Mouse (Mus musculus): ENCODE results near the gene Cetn2.

Cetn2 gene

GRCm38 (mm10) chrX:72917884-72918681, at the start of gene Cetn2, which contains the start of gene Nsdhl:
Gene Cetn2, minus strand, starts transcription at chrX:72918411.
Gene Nsdhl, plus strand, starts transcription at chrX:72918557.
- no peaks in the 10 kb centered on the region for H3K27me3 ChIP-seq (ENCODE audit: insufficient read depth, low read length)
- H3K36me3 ChIP-seq (ENCODE audit: insufficient read depth, low read length), result peaks cover 31% of the 10 kb centered on the region
- H3K9me3 ChIP-seq (ENCODE audit: low read length), result no peaks in the 10 kb centered on the region
- H3K4me3 ChIP-seq (replicated peaks; ENCODE audit: low read length), result peak within 1 kb of the TSS; percentile 85
- TF ChIP-seq CTCF (conservative IDR thresholded peaks at IDR 0.05; ENCODE audit: low read length) (no peak), POU5F1 (IDR thresholded peaks at IDR 0.05; ENCODE audit: borderline replicate concordance, low read length) (no peak)
- H3K4me1 ChIP-seq (replicated peaks; ENCODE audit: low read depth, low read length), result no peaks in the 10 kb centered on the region; the same call in 1 of the 2 replicates

DNA sequence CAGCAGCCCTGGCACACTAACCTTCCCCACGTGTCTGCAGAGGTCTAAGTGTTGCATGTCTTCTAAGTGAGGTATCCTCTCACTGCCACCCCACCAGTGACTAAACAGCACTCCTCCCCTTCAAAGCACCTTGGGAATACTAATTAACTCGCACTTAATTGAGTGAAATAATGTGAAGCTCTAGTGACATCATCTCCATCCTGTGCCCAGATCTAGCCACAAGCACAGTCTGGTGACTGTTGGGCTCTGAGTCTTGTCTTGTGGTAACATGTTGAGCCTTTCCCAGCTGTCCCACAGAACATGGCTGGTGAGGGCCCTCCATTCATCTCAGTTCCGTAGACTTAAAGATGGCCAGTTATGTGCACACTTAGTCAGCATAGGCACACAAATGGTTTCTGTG, 44.5 kb upstream of the Cetn2 start:
- H3K9me3 ChIP-seq (ENCODE audit: low read length), result peaks cover 4% of the 10 kb centered on the region; the same call in 1 of the 2 replicates
- TF ChIP-seq NANOG (IDR thresholded peaks at IDR 0.05; ENCODE audit: borderline replicate concordance, low read length) (no peak), POU5F1 (IDR thresholded peaks at IDR 0.05; ENCODE audit: borderline replicate concordance, low read length) (no peak), CTCF (conservative IDR thresholded peaks at IDR 0.05; ENCODE audit: low read length) (no peak)

DNA sequence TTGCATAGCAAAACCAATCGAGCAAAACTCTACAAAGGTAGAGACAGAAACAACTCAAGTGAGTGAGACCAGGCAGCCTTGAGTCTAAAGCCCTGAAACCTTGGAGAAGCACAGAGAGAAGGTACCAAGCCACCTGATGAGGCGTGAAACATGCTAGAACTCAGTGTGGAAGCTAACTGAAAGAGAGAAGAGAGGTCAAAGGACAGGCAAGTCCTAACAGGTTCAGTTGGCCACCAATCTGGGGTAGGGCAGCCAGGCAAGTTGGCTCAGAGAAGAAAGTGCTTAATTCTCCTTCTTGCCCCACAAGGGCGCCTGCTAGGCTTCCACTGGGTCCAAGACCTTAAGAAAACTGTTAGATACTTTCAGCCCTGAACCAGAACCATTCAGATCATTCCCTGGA, 43.3 kb upstream of the Cetn2 start:
- TF ChIP-seq POU5F1 (IDR thresholded peaks at IDR 0.05; ENCODE audit: borderline replicate concordance, low read length) (no peak), NANOG (IDR thresholded peaks at IDR 0.05; ENCODE audit: borderline replicate concordance, low read length) (no peak), CTCF (conservative IDR thresholded peaks at IDR 0.05; ENCODE audit: low read length) (no peak)
- Histone ChIP-seq H3K9me3 (ENCODE audit: low read length) (peaks cover 4% of the 10 kb centered on the region; the same call in 1 of the 2 replicates), H3K4me3 (replicated peaks; ENCODE audit: low read length) (no peak overlapping the region), H3K4me1 (replicated peaks; ENCODE audit: low read depth, low read length) (no peaks in the 10 kb centered on the region), H3K27me3 (ENCODE audit: insufficient read depth, low read length) (no peaks in the 10 kb centered on the region), H3K36me3 (ENCODE audit: insufficient read depth, low read length) (peaks cover 20% of the 10 kb centered on the region)

More for the DNA sequence above, 44.5 kb upstream of the Cetn2 start:
- Histone ChIP-seq H3K4me3 (replicated peaks; ENCODE audit: low read length) (no peak overlapping the region), H3K27me3 (ENCODE audit: insufficient read depth, low read length) (no peaks in the 10 kb centered on the region), H3K36me3 (ENCODE audit: insufficient read depth, low read length) (peaks cover 9% of the 10 kb centered on the region), H3K4me1 (replicated peaks; ENCODE audit: low read depth, low read length) (no peaks in the 10 kb centered on the region)

DNA sequence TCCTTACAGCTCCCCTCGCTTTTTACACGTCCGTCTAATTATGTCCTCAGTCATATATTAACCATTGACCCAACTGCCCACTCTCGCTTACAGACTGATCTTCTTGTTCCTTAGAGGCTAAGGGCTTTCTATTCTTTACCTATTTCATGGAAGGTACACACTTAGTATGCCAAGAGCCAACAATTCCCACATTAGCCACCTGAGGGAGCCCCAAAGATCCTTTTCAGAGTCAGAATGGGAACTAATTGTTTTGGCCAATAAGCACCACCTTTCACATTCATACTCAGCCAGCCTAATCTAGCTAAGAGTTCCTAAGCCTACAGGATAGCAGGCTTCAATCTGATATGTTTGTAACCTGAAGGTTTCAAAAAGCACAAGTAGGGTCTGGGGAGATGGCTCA, 42.2 kb upstream of the Cetn2 start:
- no peaks in the 10 kb centered on the region for H3K4me1 ChIP-seq (replicated peaks; ENCODE audit: low read depth, low read length)
- H3K9me3 ChIP-seq (ENCODE audit: low read length), result no peaks in the 10 kb centered on the region
- no peak overlapping the region for H3K4me3 ChIP-seq (replicated peaks; ENCODE audit: low read length)
- TF ChIP-seq CTCF (conservative IDR thresholded peaks at IDR 0.05; ENCODE audit: low read length) (peak; percentile 47), NANOG (IDR thresholded peaks at IDR 0.05; ENCODE audit: borderline replicate concordance, low read length) (no peak)
- H3K36me3 ChIP-seq (ENCODE audit: insufficient read depth, low read length), result peaks cover 31% of the 10 kb centered on the region
- no peaks in the 10 kb centered on the region for H3K27me3 ChIP-seq (ENCODE audit: insufficient read depth, low read length)

DNA sequence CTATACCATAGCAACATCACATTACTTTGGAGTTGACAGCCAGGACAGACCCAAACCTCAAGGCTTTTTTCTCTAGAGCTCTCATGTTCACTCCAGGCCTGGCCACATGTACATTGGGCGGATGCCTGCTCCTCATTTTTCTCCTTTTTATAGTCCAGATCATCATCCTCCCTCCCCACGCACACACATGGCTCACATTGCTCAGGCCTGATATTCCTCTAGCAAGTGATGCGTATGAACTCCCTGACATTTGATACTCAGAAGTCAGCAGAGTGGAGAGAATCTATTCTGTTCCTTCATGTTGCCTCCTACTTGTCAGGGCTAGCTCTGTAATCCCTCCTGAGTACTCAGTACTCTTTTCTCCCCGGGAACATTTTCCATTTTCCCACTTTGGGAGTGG, 38.3 kb upstream of the Cetn2 start:
- peaks cover 71% of the 10 kb centered on the region for H3K36me3 ChIP-seq (ENCODE audit: insufficient read depth, low read length)
- H3K4me3 ChIP-seq (replicated peaks; ENCODE audit: low read length), result no peak overlapping the region
- H3K4me1 ChIP-seq (replicated peaks; ENCODE audit: low read depth, low read length), result no peaks in the 10 kb centered on the region
- no peaks in the 10 kb centered on the region for H3K27me3 ChIP-seq (ENCODE audit: insufficient read depth, low read length)
- H3K9me3 ChIP-seq (ENCODE audit: low read length), result peaks cover 11% of the 10 kb centered on the region; the same call in 1 of the 2 replicates
- TF ChIP-seq NANOG (IDR thresholded peaks at IDR 0.05; ENCODE audit: borderline replicate concordance, low read length) (no peak), POU5F1 (IDR thresholded peaks at IDR 0.05; ENCODE audit: borderline replicate concordance, low read length) (no peak), CTCF (conservative IDR thresholded peaks at IDR 0.05; ENCODE audit: low read length) (no peak)

GRCm38 (mm10) chrX:72953464-72953863, 35.3 kb upstream of the Cetn2 start:
- Histone ChIP-seq H3K9me3 (ENCODE audit: low read length) (peaks cover 35% of the 10 kb centered on the region), H3K36me3 (ENCODE audit: insufficient read depth, low read length) (peaks cover 92% of the 10 kb centered on the region), H3K27me3 (ENCODE audit: insufficient read depth, low read length) (no peaks in the 10 kb centered on the region), H3K4me1 (replicated peaks; ENCODE audit: low read depth, low read length) (no peaks in the 10 kb centered on the region), H3K4me3 (replicated peaks; ENCODE audit: low read length) (no peak overlapping the region)
- TF ChIP-seq POU5F1 (IDR thresholded peaks at IDR 0.05; ENCODE audit: borderline replicate concordance, low read length), result no peak
- TF ChIP-seq NANOG (IDR thresholded peaks at IDR 0.05; ENCODE audit: borderline replicate concordance, low read length), result no peak
- no peak for TF ChIP-seq CTCF (conservative IDR thresholded peaks at IDR 0.05; ENCODE audit: low read length)

GRCm38 (mm10) chrX:72921391-72921790, 3.2 kb upstream of the Cetn2 start:
- TF ChIP-seq NANOG (IDR thresholded peaks at IDR 0.05; ENCODE audit: borderline replicate concordance, low read length), result no peak
- TF ChIP-seq POU5F1 (IDR thresholded peaks at IDR 0.05; ENCODE audit: borderline replicate concordance, low read length), result no peak
- TF ChIP-seq CTCF (conservative IDR thresholded peaks at IDR 0.05; ENCODE audit: low read length), result no peak
- H3K9me3 ChIP-seq (ENCODE audit: low read length), result no peaks in the 10 kb centered on the region
- no peaks in the 10 kb centered on the region for H3K27me3 ChIP-seq (ENCODE audit: insufficient read depth, low read length)
- peaks cover 24% of the 10 kb centered on the region for H3K36me3 ChIP-seq (ENCODE audit: insufficient read depth, low read length)
- no peak overlapping the region for H3K4me3 ChIP-seq (replicated peaks; ENCODE audit: low read length)
- H3K4me1 ChIP-seq (replicated peaks; ENCODE audit: low read depth, low read length), result no peaks in the 10 kb centered on the region; the same call in 1 of the 2 replicates

GRCm38 (mm10) chrX:72918682-72919059, 460 bp upstream of the Cetn2 start:
- Histone ChIP-seq H3K4me1 (replicated peaks; ENCODE audit: low read depth, low read length) (no peaks in the 10 kb centered on the region; the same call in 1 of the 2 replicates), H3K9me3 (ENCODE audit: low read length) (no peaks in the 10 kb centered on the region), H3K27me3 (ENCODE audit: insufficient read depth, low read length) (no peaks in the 10 kb centered on the region), H3K36me3 (ENCODE audit: insufficient read depth, low read length) (peaks cover 30% of the 10 kb centered on the region), H3K4me3 (replicated peaks; ENCODE audit: low read length) (peak overlapping the region; percentile 85)
- TF ChIP-seq CTCF (conservative IDR thresholded peaks at IDR 0.05; ENCODE audit: low read length) (no peak), POU5F1 (IDR thresholded peaks at IDR 0.05; ENCODE audit: borderline replicate concordance, low read length) (no peak), NANOG (IDR thresholded peaks at IDR 0.05; ENCODE audit: borderline replicate concordance, low read length) (no peak)
